ENCODE assay signal across 8 mouse cellular contexts in the genomic region with DNA sequence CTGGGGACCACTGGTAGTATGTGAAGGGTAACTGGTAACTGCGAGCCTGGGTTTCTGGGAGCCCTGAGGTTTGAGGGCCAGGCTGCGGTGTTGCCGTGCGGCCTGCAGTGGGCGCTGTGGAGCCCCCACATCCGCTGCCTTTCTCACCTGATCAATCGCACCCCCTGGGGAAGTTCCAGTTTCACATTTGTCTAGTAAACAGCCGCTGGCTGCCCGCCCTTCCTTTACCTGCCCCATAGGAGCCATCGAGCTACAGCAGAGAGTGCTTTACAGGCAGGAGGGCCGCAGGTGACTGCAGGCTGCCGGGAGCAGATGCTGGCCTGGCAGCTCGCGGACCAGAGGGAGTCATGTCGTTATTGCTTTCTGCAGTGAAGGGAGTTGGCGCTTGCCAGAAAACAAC.
DNase-seq lines count a peak whose midpoint lies in the region; ATAC-seq and TF ChIP-seq lines count a peak whose summit lies in the region.

No protein-coding gene starts in this region.

- no peaks in the 10 kb centered on the region for H3K79me2 ChIP-seq in CH12.LX (replicated peaks; ENCODE audit: control insufficient read depth, extremely low read depth, insufficient read depth, poor library complexity, severe bottlenecking)

- H3K36me3 ChIP-seq in CH12.LX (replicated peaks in 1 of 2; ENCODE audit: control insufficient read depth in 1 of 2, insufficient read depth in 1 of 2, low read length in 1 of 2): peaks cover 0 to 12% of the 10 kb centered on the region in 2 experiments
- no peaks in the 10 kb centered on the region for H3K36me3 ChIP-seq in forebrain, embryonic 12.5 days (replicated peaks)
- no peaks in the 10 kb centered on the region for H3K36me3 ChIP-seq in liver, postnatal 0 days (replicated peaks; ENCODE audit: insufficient read depth, low read length)
- H3K36me3 ChIP-seq in neural tube, embryonic 12.5 days: no peaks in the 10 kb centered on the region

- peaks cover 31% of the 10 kb centered on the region for H3K27me3 ChIP-seq in CH12.LX (replicated peaks)
- peaks cover 22% of the 10 kb centered on the region for H3K27me3 ChIP-seq in forebrain, embryonic 12.5 days
- 0 out of 2 replicates have a peak, but pooled peaks cover 4% of the 10 kb centered on the region for H3K27me3 ChIP-seq in liver, postnatal 0 days (ENCODE audit: insufficient read depth, low read length)
- H3K27me3 ChIP-seq in neural tube, embryonic 12.5 days (replicated peaks): 0 out of 2 replicates have a peak, but pooled peaks cover 9% of the 10 kb centered on the region

- TF ChIP-seq EP300 in CH12.LX (IDR thresholded peaks at IDR 0.05; ENCODE audit: low read length): no peak
- TF ChIP-seq EP300 in liver, postnatal 0 days (IDR thresholded peaks at IDR 0.05; ENCODE audit: low read depth): no peak

- intact Hi-C loops in heart, postnatal 10 days (cut with DNase I): loop anchor here (1.0 kb wide), 1 partner anchor 155 kb away; no protein-coding TSS in a partner anchor

- 0 out of 2 replicates have a peak, but pooled peaks have one; percentile 22 for TF ChIP-seq POLR2A in CH12.LX (IDR thresholded peaks at IDR 0.05; ENCODE audit: low read depth, low read length)

- dilution Hi-C loops in CH12.LX (cut with MboI; ENCODE audit: extremely low pct_ligation_motif_present, extremely low pct_unique_long_range_greater_than_20kb, low sequenced_read_pairs): no loop called here

- H3K4me1 ChIP-seq in CH12.LX (ENCODE audit: control insufficient read depth in 1 of 2, insufficient read depth in 2 of 2): peaks cover 7 to 36% of the 10 kb centered on the region in 2 experiments; a peak in 3 of 4 replicates
- H3K4me1 ChIP-seq in forebrain, embryonic 12.5 days: peaks cover 8% of the 10 kb centered on the region
- no peaks in the 10 kb centered on the region; the same call in 1 of the 2 replicates for H3K4me1 ChIP-seq in liver, postnatal 0 days (ENCODE audit: insufficient read depth)
- peaks cover 7% of the 10 kb centered on the region; the same call in 1 of the 2 replicates for H3K4me1 ChIP-seq in neural tube, embryonic 12.5 days

- H3K27ac ChIP-seq in CH12.LX (ENCODE audit: insufficient read depth, low read depth): no peak overlapping the region
- H3K27ac ChIP-seq in forebrain, embryonic 12.5 days: no peak overlapping the region
- H3K27ac ChIP-seq in liver, postnatal 0 days (ENCODE audit: low read depth): no peak overlapping the region
- no peak overlapping the region for H3K27ac ChIP-seq in neural tube, embryonic 12.5 days

- in situ Hi-C loops in CH12.LX (cut with MboI; ENCODE audit: low pct_ligation_motif_present, low pct_unique_long_range_greater_than_20kb, low sequenced_read_pairs): loop anchor here (5.0 to 25.0 kb wide), 3 partner anchors 119 to 414 kb away; no protein-coding TSS in a partner anchor

- peak; percentile 69 for TF ChIP-seq RAD21 in CH12.LX (IDR thresholded peaks at IDR 0.05; ENCODE audit: low read depth, low read length)

- peak overlapping the region; percentile 49 to 54 (median 50) for H3K4me3 ChIP-seq in CH12.LX (replicated peaks in 1 of 3; ENCODE audit: low read depth in 2 of 3, low read length in 2 of 3, poor library complexity in 1 of 3)
- peak overlapping the region; percentile 37 for H3K4me3 ChIP-seq in forebrain, embryonic 12.5 days (replicated peaks)
- H3K4me3 ChIP-seq in liver, postnatal 0 days (ENCODE audit: low read depth, low read length): peak overlapping the region; percentile 31
- H3K4me3 ChIP-seq in neural tube, embryonic 12.5 days: peak overlapping the region; percentile 22; the same call in 1 of the 2 replicates

- H3K9me3 ChIP-seq in CH12.LX (replicated peaks; ENCODE audit: low read length): no peaks in the 10 kb centered on the region
- H3K9me3 ChIP-seq in forebrain, embryonic 12.5 days: no peaks in the 10 kb centered on the region
- no peaks in the 10 kb centered on the region for H3K9me3 ChIP-seq in liver, postnatal 0 days (ENCODE audit: low read length)
- no peaks in the 10 kb centered on the region for H3K9me3 ChIP-seq in neural tube, embryonic 12.5 days

- H3K4me2 ChIP-seq in CH12.LX (ENCODE audit: insufficient read depth, low read depth, poor library complexity, severe bottlenecking): peak overlapping the region; percentile 31
- H3K4me2 ChIP-seq in forebrain, embryonic 12.5 days: peak overlapping the region; percentile 62
- H3K4me2 ChIP-seq in liver, postnatal 0 days (ENCODE audit: low read depth, low read length): peak overlapping the region; percentile 60
- H3K4me2 ChIP-seq in neural tube, embryonic 12.5 days (replicated peaks): peak overlapping the region; percentile 54

- peak; percentile 64 to 90 for TF ChIP-seq CTCF in CH12.LX (conservative IDR thresholded peaks at IDR 0.05 in 1 of 2, IDR thresholded peaks at IDR 0.05 in 1 of 2; ENCODE audit: low read depth in 2 of 2, low read length in 2 of 2)
- peak; percentile 86 for TF ChIP-seq CTCF in liver, postnatal 0 days (IDR thresholded peaks at IDR 0.05; ENCODE audit: low read depth)

- no peak overlapping the region for H3K9ac ChIP-seq in CH12.LX (ENCODE audit: insufficient read depth, low read depth)
- peak overlapping the region; percentile 53 for H3K9ac ChIP-seq in forebrain, embryonic 12.5 days
- H3K9ac ChIP-seq in liver, postnatal 0 days (replicated peaks): no peak overlapping the region
- H3K9ac ChIP-seq in neural tube, embryonic 12.5 days: 0 out of 2 replicates have a peak overlapping the region, but pooled peaks have one; percentile 1

- peak; percentile 85 for DNase-seq in CH12.LX (ENCODE audit: extremely low read depth)
- DNase-seq in c-Kit-positive CD71-negative TER-119-negative erythroid progenitor cells, embryonic 14.5 days (ENCODE audit: low read depth): peak; percentile 41
- DNase-seq in heart, postnatal 10 days: peak; percentile 70 to 79
- peak; percentile 53 to 80 for DNase-seq in kidney, postnatal 36 days
- peak; percentile 78 for DNase-seq in liver, postnatal 0 days
- peak; percentile 57 for DNase-seq in testis, postnatal 14 days (ENCODE audit: low spot score)

- 9% methylated on average over 16 of the region's 16 CpGs for WGBS in forebrain, embryonic 12.5 days
- 6% methylated on average over 16 of the region's 16 CpGs for WGBS in liver, postnatal 0 days (ENCODE audit: insufficient replicate concordance)
- 5% methylated on average over 16 of the region's 16 CpGs for WGBS in neural tube, embryonic 12.5 days

- peak; percentile 60; the same call in 1 of the 2 replicates for ATAC-seq in forebrain, embryonic 12.5 days (ENCODE audit: low FRiP score)
- ATAC-seq in liver, postnatal 0 days: peak; percentile 77
- 0 out of 2 replicates have a peak, but pooled peaks have one; percentile 41 for ATAC-seq in neural tube, embryonic 12.5 days (ENCODE audit: low FRiP score, low read depth)

TF ChIP-seq in CH12.LX, 34 proteins besides CTCF, POLR2A, EP300 and RAD21 (continues in another document):
- TF ChIP-seq MAZ (IDR thresholded peaks at IDR 0.05; ENCODE audit: low read depth, low read length) (no peak), PAX5 (IDR thresholded peaks at IDR 0.05; ENCODE audit: low read length) (no peak), IRF4 (IDR thresholded peaks at IDR 0.05; ENCODE audit: low read depth, low read length) (peak; percentile 78), ZC3H11A (IDR thresholded peaks at IDR 0.05; ENCODE audit: low read depth, low read length) (peak; percentile 42), ZNF384 (IDR thresholded peaks at IDR 0.05; ENCODE audit: low read depth, low read length) (no peak), USF1 (IDR thresholded peaks at IDR 0.05; ENCODE audit: low read depth, low read length) (no peak; the same call in 1 of the 2 replicates), E2F4 (IDR thresholded peaks at IDR 0.05; ENCODE audit: insufficient replicate concordance, low read depth, low read length) (no peak), MYC (IDR thresholded peaks at IDR 0.05; ENCODE audit: low read depth, low read length) (no peak), MEF2A (IDR thresholded peaks at IDR 0.05; ENCODE audit: borderline replicate concordance, low read depth, low read length) (no peak; the same call in 1 of the 2 replicates), USF2 (conservative IDR thresholded peaks at IDR 0.05; ENCODE audit: low read depth, low read length) (no peak), HCFC1 (IDR thresholded peaks at IDR 0.05; ENCODE audit: low read depth, low read length) (peak; percentile 31; the same call in 1 of the 2 replicates), SMC3 (IDR thresholded peaks at IDR 0.05; ENCODE audit: low read depth, low read length) (peak; percentile 91), ETS1 (conservative IDR thresholded peaks at IDR 0.05; ENCODE audit: low read depth, low read length) (peak; percentile 60), ELF1 (IDR thresholded peaks at IDR 0.05; ENCODE audit: low read depth, low read length) (no peak; the same call in 1 of the 2 replicates), ZKSCAN1 (IDR thresholded peaks at IDR 0.05; ENCODE audit: borderline replicate concordance, low read depth, low read length) (no peak), MXI1 (IDR thresholded peaks at IDR 0.05; ENCODE audit: low read depth, low read length) (no peak; the same call in 1 of the 2 replicates), POLR2AphosphoS2 (IDR thresholded peaks at IDR 0.05; ENCODE audit: low read depth, low read length) (no peak), UBTF (IDR thresholded peaks at IDR 0.05; ENCODE audit: low read depth, low read length) (no peak), MAX (IDR thresholded peaks at IDR 0.05; ENCODE audit: low read length) (no peak), RCOR1 (conservative IDR thresholded peaks at IDR 0.05; ENCODE audit: low read depth, low read length) (no peak), KAT2A (IDR thresholded peaks at IDR 0.05; ENCODE audit: insufficient replicate concordance, low read length) (no peak), TBP (conservative IDR thresholded peaks at IDR 0.05; ENCODE audit: low read depth, low read length) (0 out of 2 replicates have a peak, but pooled peaks have one; percentile 27), MAFK (IDR thresholded peaks at IDR 0.05; ENCODE audit: insufficient replicate concordance, low read length) (no peak), SIN3A (IDR thresholded peaks at IDR 0.05; ENCODE audit: low read length) (no peak), ZMIZ1 (IDR thresholded peaks at IDR 0.05; ENCODE audit: low read depth, low read length) (no peak), GABPA (IDR thresholded peaks at IDR 0.05; ENCODE audit: insufficient replicate concordance, low read depth, low read length) (no peak), BHLHE40 (IDR thresholded peaks at IDR 0.05; ENCODE audit: low read depth, low read length) (peak; percentile 91), NELFE (IDR thresholded peaks at IDR 0.05; ENCODE audit: low read depth, low read length) (0 out of 2 replicates have a peak, but pooled peaks have one; percentile 30), NRF1 (IDR thresholded peaks at IDR 0.05; ENCODE audit: low read depth, low read length) (no peak), TCF12 (IDR thresholded peaks at IDR 0.05; ENCODE audit: low read depth, low read length) (0 out of 2 replicates have a peak, but pooled peaks have one; percentile 45), JUN (IDR thresholded peaks at IDR 0.05; ENCODE audit: insufficient read depth, low read depth, low read length) (no peak)

Comparison
In these comparisons a context has a peak if more than half of its experiments do, and no peak if none do; other contexts are left out.
1. H3K9ac ChIP-seq: peak in forebrain, embryonic 12.5 days (single experiment) and neural tube, embryonic 12.5 days (single experiment); none in CH12.LX (single experiment) and liver, postnatal 0 days (single experiment).
2. Peak in every context shown above with its lines, with median percentiles within 50 percentile points of each other: DNase-seq, H3K4me2 ChIP-seq, H3K4me3 ChIP-seq and ATAC-seq.